Comparison of ENCODE assay signal across 7 mouse cellular contexts in the genomic region with DNA sequence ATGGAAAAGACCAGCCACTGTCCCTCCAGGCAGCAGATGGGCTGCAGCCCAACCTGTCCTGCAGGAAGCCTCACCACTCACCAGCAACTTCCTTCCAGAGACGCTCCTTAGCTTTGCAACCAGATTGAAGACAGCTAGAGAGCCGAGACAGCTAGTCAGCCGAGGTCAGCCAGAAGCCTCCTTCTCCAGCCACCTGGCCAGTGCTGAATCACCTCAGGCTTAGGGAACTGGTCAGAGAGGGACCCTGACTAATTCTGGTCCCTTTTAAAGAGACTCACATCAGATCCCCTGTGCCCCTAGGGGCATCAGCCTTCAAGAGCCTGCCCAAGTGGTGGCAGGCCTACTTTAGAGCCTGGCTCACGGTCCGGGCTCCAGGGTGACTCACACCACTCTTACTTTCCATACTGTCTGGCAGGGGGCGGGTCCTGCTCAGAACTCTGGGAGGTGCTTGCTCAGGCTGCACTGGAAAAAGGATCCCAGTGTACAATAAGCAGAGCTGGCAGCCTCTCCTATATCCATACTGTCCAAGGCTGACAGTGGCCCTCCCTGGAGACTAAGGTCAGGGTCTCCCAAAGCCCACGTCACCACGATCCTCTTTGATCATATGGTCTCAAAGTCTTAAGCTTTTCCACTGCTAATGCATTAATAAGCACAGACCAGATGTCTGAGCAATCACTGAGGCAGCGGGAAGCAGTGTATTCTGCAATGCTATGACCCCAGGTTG. TPM values are rescaled to one million over a fixed set of nuclear protein-coding genes. Genes with fewer than 3 reads are reported as not detected.
A peak's percentile ranks its signal among the peaks of the same experiment; 100 is the strongest.
DNase-seq lines count a peak whose midpoint lies in the region; ATAC-seq and TF ChIP-seq lines count a peak whose summit lies in the region.

No protein-coding gene starts in this region.

- peaks cover 95% of the 10 kb centered on the region for H3K36me3 ChIP-seq in megakaryocyte, embryonic 14.5 days (replicated peaks; ENCODE audit: low read length)
- H3K36me3 ChIP-seq in heart, embryonic 12.5 days = peaks cover 15% of the 10 kb centered on the region
- peaks cover 4% of the 10 kb centered on the region; the same call in 1 of the 2 replicates for H3K36me3 ChIP-seq in liver, postnatal 0 days (replicated peaks; ENCODE audit: insufficient read depth, low read length)

- WGBS in heart, embryonic 12.5 days = 22% methylated on average over 9 of the region's 9 CpGs
- WGBS in liver, postnatal 0 days (ENCODE audit: insufficient replicate concordance) = 39% methylated on average over 9 of the region's 9 CpGs

- H3K4me2 ChIP-seq in heart, embryonic 12.5 days = peak overlapping the region; percentile 56
- peak overlapping the region; percentile 86 for H3K4me2 ChIP-seq in liver, postnatal 0 days (ENCODE audit: low read depth, low read length)

- H3K27ac ChIP-seq in heart, embryonic 12.5 days (ENCODE audit: poor library complexity, severe bottlenecking) = peak overlapping the region; percentile 90
- peak overlapping the region; percentile 58 for H3K27ac ChIP-seq in liver, postnatal 0 days (ENCODE audit: low read depth)

- no peak for TF ChIP-seq EP300 in liver, postnatal 0 days (IDR thresholded peaks at IDR 0.05; ENCODE audit: low read depth)

- H3K9ac ChIP-seq in heart, embryonic 12.5 days = peak overlapping the region; percentile 63
- peak overlapping the region; percentile 43 for H3K9ac ChIP-seq in liver, postnatal 0 days (replicated peaks)

- TF ChIP-seq CTCF in liver, postnatal 0 days (IDR thresholded peaks at IDR 0.05; ENCODE audit: low read depth) = no peak

- no peak for ATAC-seq in megakaryocyte, adult 5-6 weeks (ENCODE audit: poor library complexity, severe bottlenecking)
- ATAC-seq in heart, embryonic 12.5 days (ENCODE audit: insufficient number of reproducible peaks, low FRiP score) = peak; percentile 75
- no peak for ATAC-seq in liver, postnatal 0 days

- peak overlapping the region; percentile 99 for H3K4me3 ChIP-seq in megakaryocyte, embryonic 14.5 days (replicated peaks)
- 0 out of 2 replicates have a peak overlapping the region, but pooled peaks have one; percentile 6 for H3K4me3 ChIP-seq in heart, embryonic 12.5 days
- 0 out of 2 replicates have a peak overlapping the region, but pooled peaks have one; percentile 0 for H3K4me3 ChIP-seq in liver, postnatal 0 days (ENCODE audit: low read depth, low read length)

- no peaks in the 10 kb centered on the region for H3K9me3 ChIP-seq in megakaryocyte, embryonic 14.5 days
- H3K9me3 ChIP-seq in heart, embryonic 12.5 days (replicated peaks) = no peaks in the 10 kb centered on the region
- no peaks in the 10 kb centered on the region for H3K9me3 ChIP-seq in liver, postnatal 0 days (ENCODE audit: low read length)

- H3K4me1 ChIP-seq in megakaryocyte, embryonic 14.5 days = peaks cover 76% of the 10 kb centered on the region
- H3K4me1 ChIP-seq in heart, embryonic 12.5 days (replicated peaks) = peaks cover 94% of the 10 kb centered on the region
- H3K4me1 ChIP-seq in liver, postnatal 0 days (ENCODE audit: insufficient read depth) = peaks cover 84% of the 10 kb centered on the region

- peak; percentile 87 for DNase-seq in adrenal gland, adult 2 months
- peak; percentile 60 for DNase-seq in liver, postnatal 0 days
- no peak for DNase-seq in gastrocnemius, adult 18-20 months (ENCODE audit: low spot score)
- DNase-seq in ovary, postnatal 14 days (ENCODE audit: low spot score) = no peak

- H3K27me3 ChIP-seq in megakaryocyte, embryonic 14.5 days (replicated peaks) = no peaks in the 10 kb centered on the region
- H3K27me3 ChIP-seq in heart, embryonic 12.5 days (replicated peaks) = no peaks in the 10 kb centered on the region
- H3K27me3 ChIP-seq in liver, postnatal 0 days (ENCODE audit: insufficient read depth, low read length) = no peaks in the 10 kb centered on the region

RNA-seq across cellular contexts. Expression of gene Myh9, which starts 5.9 kb away (rescaled TPM):
- polyA plus RNA-seq in megakaryocyte, embryonic 14.5 days (2012; ENCODE audit: insufficient read depth, low replicate concordance) = 1,439 and 1,641 TPM in 2 replicates
- 464 and 549 TPM in 2 replicates for total RNA-seq in megakaryocyte, adult 5-6 weeks (2015)
- total RNA-seq in megakaryocyte, adult 5-6 weeks (2017) = 759 and 878 TPM in 2 replicates
- total RNA-seq in adrenal gland, adult 2 months (2021) = 100 to 1,000 TPM; 280 to 306 TPM
- polyA plus RNA-seq in adrenal gland, adult 2 months (2012; rRNA removed) = 45.4 and 51.9 TPM in 2 replicates
- 41.9 and 42.0 TPM in 2 replicates for polyA plus RNA-seq in heart, embryonic 12.5 days (2016; fragmentation: Nextera tagmentation; extraction: Ambion mirVana)
- polyA plus RNA-seq in liver, postnatal 0 days (2015; fragmentation: Nextera tagmentation; extraction: Ambion mirVana) = 17.7 and 22.4 TPM in 2 replicates
- total RNA-seq in gastrocnemius, adult 18-20 months (2021) = 10 to 100 TPM; 42.8 to 63.0 TPM

Comparison
In these comparisons a context has a peak if more than half of its experiments do, and no peak if none do; other contexts are left out.
1. H3K4me3 ChIP-seq: peak in every context shown above with its lines; median percentile 99 in megakaryocyte, embryonic 14.5 days; 6 in heart, embryonic 12.5 days; 0 in liver, postnatal 0 days.
2. DNase-seq: peak in adrenal gland, adult 2 months (single experiment) and liver, postnatal 0 days (single experiment); none in gastrocnemius, adult 18-20 months (single experiment) and ovary, postnatal 14 days (single experiment).
3. RNA of gene Myh9, which starts 5.9 kb away (polyA plus RNA-seq): 1,439 to 1,641 TPM in megakaryocyte, embryonic 14.5 days; 45.4 to 51.9 TPM in adrenal gland, adult 2 months, 41.9 to 42.0 TPM in heart, embryonic 12.5 days and 17.7 to 22.4 TPM in liver, postnatal 0 days; every median in the first group is over 10 times any median in the second.